Mouse (Mus musculus) CH12.LX (cell line): ENCODE results near the gene Mrpl49. TPM values are rescaled to one million over a fixed set of nuclear protein-coding genes. Genes with fewer than 3 reads are reported as not detected.

Source experiments
- DNase-seq: peaks from one replicate; pipeline ENCODE4 v3.0.0-alpha.2; 2013; ENCODE audit errors: extremely low read depth
- H3K27ac ChIP-seq: 2 replicates; pipeline ENCODE4 v1.5.1; 2012; ENCODE audit warnings: low read depth, mild to moderate bottlenecking, control low read depth, moderate library complexity; ENCODE audit not compliant: insufficient read depth
- H3K27me3 ChIP-seq: replicated peaks from 2 replicates; pipeline ENCODE3; 2012; ENCODE audit warnings: inconsistent platforms
- H3K36me3 ChIP-seq, 2 experiments: replicated peaks in 1 of 2; 2 replicates each; pipeline versions ENCODE3 to v1.6.1; 2012; ENCODE audit warnings: inconsistent platforms in 1 of 2, low read length in 1 of 2, mild to moderate bottlenecking in 1 of 2, mixed read lengths in 1 of 2, moderate library complexity in 1 of 2; ENCODE audit not compliant: control insufficient read depth in 1 of 2, insufficient read depth in 1 of 2
- H3K4me1 ChIP-seq, 2 experiments: 2 replicates each; pipeline ENCODE4 v1.6.1; 2012; ENCODE audit warnings: inconsistent platforms in 1 of 2, moderate library complexity in 1 of 2; ENCODE audit not compliant: insufficient read depth in 2 of 2, control insufficient read depth in 1 of 2
- H3K4me2 ChIP-seq: 2 replicates; pipeline ENCODE4 v1.6.1; 2012; ENCODE audit warnings: low read depth, mild to moderate bottlenecking, control low read depth; ENCODE audit not compliant: poor library complexity, insufficient read depth, severe bottlenecking
- H3K4me3 ChIP-seq, 3 experiments: fragments of 150-350 bp in 1 of 3; sonication (generic) in 1 of 3; replicated peaks in 1 of 3; 2 replicates each; pipeline versions ENCODE3 to v1.5.1; 2011 to 2012; ENCODE audit warnings: low read depth in 2 of 3, low read length in 2 of 3, mild to moderate bottlenecking in 2 of 3, moderate library complexity in 2 of 3, control low read depth in 1 of 3, improper control_type of control experiment in 1 of 3, inconsistent platforms in 1 of 3, mixed read lengths in 1 of 3; ENCODE audit not compliant: poor library complexity in 1 of 3
- H3K79me2 ChIP-seq: replicated peaks from 2 replicates; pipeline ENCODE4 v1.6.1; 2012; ENCODE audit warnings: mild to moderate bottlenecking, moderate library complexity; ENCODE audit not compliant: control insufficient read depth, poor library complexity, insufficient read depth, severe bottlenecking; ENCODE audit errors: extremely low read depth
- H3K9ac ChIP-seq: 2 replicates; pipeline ENCODE4 v1.6.1; 2012; ENCODE audit warnings: low read depth, mild to moderate bottlenecking, control low read depth, moderate library complexity; ENCODE audit not compliant: insufficient read depth
- H3K9me3 ChIP-seq: replicated peaks from 2 replicates; pipeline ENCODE3; 2012; ENCODE audit warnings: low read length, inconsistent platforms, mixed read lengths
- BHLHE40 ChIP-seq: IDR thresholded peaks from 2 replicates; pipeline ENCODE4 v1.6.1; 2011; ENCODE audit warnings: mild to moderate bottlenecking, low read depth, low read length, improper control_type of control experiment
- CHD1 ChIP-seq: IDR thresholded peaks from 2 replicates; pipeline ENCODE4 v1.6.1; 2012; ENCODE audit warnings: low read depth, low read length, improper control_type of control experiment, inconsistent platforms
- CHD2 ChIP-seq: IDR thresholded peaks from 2 replicates; pipeline ENCODE4 v1.6.1; 2011; ENCODE audit warnings: low read length, improper control_type of control experiment
- CTCF ChIP-seq, 2 experiments: IDR thresholded peaks in 1 of 2; conservative IDR thresholded peaks in 1 of 2; 2 replicates each; pipeline ENCODE4 v1.5.1; 2011 to 2012; ENCODE audit warnings: low read depth in 2 of 2, low read length in 2 of 2, improper control_type of control experiment in 1 of 2, inconsistent platforms in 1 of 2, mild to moderate bottlenecking in 1 of 2, moderate library complexity in 1 of 2
- E2F4 ChIP-seq: IDR thresholded peaks from 2 replicates; pipeline ENCODE4 v1.6.1; 2011; ENCODE audit warnings: low read depth, low read length, improper control_type of control experiment; ENCODE audit not compliant: insufficient replicate concordance
- ELF1 ChIP-seq: IDR thresholded peaks from 2 replicates; pipeline ENCODE4 v1.6.1; 2014; ENCODE audit warnings: low read depth, mild to moderate bottlenecking, inconsistent platforms, low read length, improper control_type of control experiment
- ETS1 ChIP-seq: conservative IDR thresholded peaks from 2 replicates; pipeline ENCODE4 v1.6.1; 2012; ENCODE audit warnings: low read depth, mild to moderate bottlenecking, inconsistent platforms, low read length, improper control_type of control experiment, moderate library complexity
- HCFC1 ChIP-seq: IDR thresholded peaks from 2 replicates; pipeline ENCODE4 v1.6.1; 2012; ENCODE audit warnings: low read depth, mild to moderate bottlenecking, inconsistent platforms, low read length, improper control_type of control experiment
- IRF4 ChIP-seq: IDR thresholded peaks from 2 replicates; pipeline ENCODE4 v1.6.1; 2014; ENCODE audit warnings: low read depth, mild to moderate bottlenecking, inconsistent platforms, low read length, improper control_type of control experiment
- KAT2A ChIP-seq: IDR thresholded peaks from 2 replicates; pipeline ENCODE4 v1.6.1; 2012; ENCODE audit warnings: low read length, improper control_type of control experiment, inconsistent platforms; ENCODE audit not compliant: insufficient replicate concordance
- MAZ ChIP-seq: IDR thresholded peaks from 2 replicates; pipeline ENCODE4 v1.6.1; 2012; ENCODE audit warnings: low read depth, mild to moderate bottlenecking, inconsistent platforms, low read length, improper control_type of control experiment, moderate library complexity
- MXI1 ChIP-seq: IDR thresholded peaks from 2 replicates; pipeline ENCODE4 v1.6.1; 2011; ENCODE audit warnings: mild to moderate bottlenecking, low read depth, low read length, improper control_type of control experiment
- MYC ChIP-seq: IDR thresholded peaks from 2 replicates; pipeline ENCODE4 v1.6.1; 2011; ENCODE audit warnings: low read depth, mild to moderate bottlenecking, improper control_type of control experiment, low read length
- NELFE ChIP-seq: IDR thresholded peaks from 2 replicates; pipeline ENCODE4 v1.6.1; 2011; ENCODE audit warnings: low read depth, low read length, improper control_type of control experiment
- NRF1 ChIP-seq: IDR thresholded peaks from 2 replicates; pipeline ENCODE4 v1.6.1; 2014; ENCODE audit warnings: low read depth, mild to moderate bottlenecking, inconsistent platforms, low read length, improper control_type of control experiment, moderate library complexity
- PAX5 ChIP-seq: IDR thresholded peaks from 2 replicates; pipeline ENCODE4 v1.6.1; 2012; ENCODE audit warnings: low read length, inconsistent platforms, mixed read lengths
- POLR2A ChIP-seq: IDR thresholded peaks from 2 replicates; pipeline ENCODE4 v1.6.1; 2011; ENCODE audit warnings: low read depth, mild to moderate bottlenecking, improper control_type of control experiment, low read length
- POLR2AphosphoS2 ChIP-seq: IDR thresholded peaks from 2 replicates; pipeline ENCODE4 v1.6.1; 2011; ENCODE audit warnings: low read depth, low read length, improper control_type of control experiment
- RAD21 ChIP-seq: IDR thresholded peaks from 2 replicates; pipeline ENCODE4 v1.6.1; 2011; ENCODE audit warnings: low read depth, mild to moderate bottlenecking, low read length, improper control_type of control experiment, moderate library complexity
- SIN3A ChIP-seq: IDR thresholded peaks from 2 replicates; pipeline ENCODE4 v1.6.1; 2012; ENCODE audit warnings: low read length, improper control_type of control experiment, inconsistent platforms
- SMC3 ChIP-seq: IDR thresholded peaks from 2 replicates; pipeline ENCODE4 v1.6.1; 2011; ENCODE audit warnings: low read depth, low read length, improper control_type of control experiment
- TBP ChIP-seq: conservative IDR thresholded peaks from 2 replicates; pipeline ENCODE4 v1.6.1; 2011; ENCODE audit warnings: low read depth, low read length, improper control_type of control experiment
- TCF12 ChIP-seq: IDR thresholded peaks from 2 replicates; pipeline ENCODE4 v1.6.1; 2014; ENCODE audit warnings: low read depth, mild to moderate bottlenecking, inconsistent platforms, low read length, improper control_type of control experiment
- ZC3H11A ChIP-seq: IDR thresholded peaks from 2 replicates; pipeline ENCODE4 v1.6.1; 2012; ENCODE audit warnings: low read depth, mild to moderate bottlenecking, inconsistent platforms, low read length, improper control_type of control experiment
- ZMIZ1 ChIP-seq: IDR thresholded peaks from 2 replicates; pipeline ENCODE4 v1.6.1; 2012; ENCODE audit warnings: low read depth, mild to moderate bottlenecking, inconsistent platforms, low read length, improper control_type of control experiment
- ZNF384 ChIP-seq: IDR thresholded peaks from 2 replicates; pipeline ENCODE4 v1.6.1; 2012; ENCODE audit warnings: low read depth, low read length, improper control_type of control experiment, inconsistent platforms
- dilution Hi-C: fragments of 300-500 bp; cut with MboI; formaldehyde crosslinking; loops from 2 replicates; pipeline ENCODE4 v1.14.3; 2020; ENCODE audit warnings: low sequenced_read_pairs; ENCODE audit not compliant: extremely low pct_unique_long_range_greater_than_20kb, extremely low pct_ligation_motif_present
- in situ Hi-C: fragments of 300-500 bp; cut with MboI; formaldehyde crosslinking; loops from 3 replicates; pipeline ENCODE4 v1.14.3; 2019; ENCODE audit warnings: low sequenced_read_pairs, low pct_ligation_motif_present, low pct_unique_long_range_greater_than_20kb, mixed read lengths
- polyA plus RNA-seq: library from polyadenylated mRNA; unstranded; fragments of >175 nt; gene quantifications from 2 replicates; pipeline ENCODE4 v1.2.1, GENCODE M21; 2012; ENCODE audit warnings: low read depth; ENCODE audit not compliant: insufficient read length
- total RNA-seq, 2 experiments: library from RNA; depleted of rRNA; stranded (reverse); fragments of 300-350 nt in 1 of 2; fragments of >200 nt in 1 of 2; gene quantifications; 2 replicates each; pipeline ENCODE4 v1.2.3; 2012 to 2014

Gene Mrpl49
- total and polyA plus RNA-seq, 3 experiments = 37.4 to 66.6 (median 59.0) TPM

GRCm38 (mm10) chr19:6046294-6047153 is 11.1 kb downstream of the Mrpl49 start, which contains the start of gene Syvn1:
Syvn1 (plus strand) TSS chr19:6046576.
- TF ChIP-seq HCFC1 (peak; percentile 75), ZNF384 (peak; percentile 66; the same call in 1 of the 2 replicates), MXI1 (peak; percentile 59), PAX5 (peak; percentile 57; the same call in 1 of the 2 replicates), NRF1 (peak; percentile 64), ELF1 (peak; percentile 76), MAZ (peak; percentile 84; the same call in 1 of the 2 replicates), ZC3H11A (no peak), SIN3A (peak; percentile 84), E2F4 (no peak; the same call in 1 of the 2 replicates), CHD1 (peak; percentile 97), NELFE (peak; percentile 59), TBP (peak; percentile 96), ETS1 (no peak; the same call in 1 of the 2 replicates), RAD21 (no peak), SMC3 (no peak), CHD2 (peak; percentile 98), ZMIZ1 (peak; percentile 91), CTCF (conservative IDR thresholded peaks at IDR 0.05 in 1 of 2, IDR thresholded peaks at IDR 0.05 in 1 of 2; ENCODE audit: low read depth in 2 of 2, low read length in 2 of 2) (no peak), POLR2A (peak; percentile 78), TCF12 (peak; percentile 66), KAT2A (0 out of 2 replicates have a peak, but pooled peaks have one; percentile 62), MYC (no peak), POLR2AphosphoS2 (peak; percentile 96), BHLHE40 (peak; percentile 26; the same call in 1 of the 2 replicates), IRF4 (0 out of 2 replicates have a peak, but pooled peaks have one; percentile 19)
- TF ChIP-seq, all 38 proteins: peak for 19
- Histone ChIP-seq H3K4me1 (peaks cover 36 to 58% of the 10 kb centered on the region in 2 experiments), H3K4me2 (peak within 1 kb of the TSS; percentile 93), H3K79me2 (peaks cover 41% of the 10 kb centered on the region), H3K27me3 (no peaks in the 10 kb centered on the region), H3K27ac (peak within 1 kb of the TSS; percentile 99), H3K9me3 (no peaks in the 10 kb centered on the region), H3K4me3 (peak within 1 kb of the TSS; percentile 82 to 99 (median 98)), H3K36me3 (peaks cover 32 to 35% of the 10 kb centered on the region in 2 experiments), H3K9ac (peak within 1 kb of the TSS; percentile 97)
- DNase-seq = peak; percentile 96
- dilution Hi-C loops = no loop called here
- in situ Hi-C loops = no loop called here
